Mouse (Mus musculus) kidney, postnatal 25 days (tissue): Measurements from ENCODE around the gene Cox15.
A peak's percentile ranks its signal among the peaks of the same experiment; 100 is the strongest.

ENCODE experiments used
- DNase-seq, 2 experiments: peaks; one replicate each; pipeline ENCODE4 v3.0.0; 2021; ENCODE audit warnings: mixed read lengths in 2 of 2

The Cox15 gene

DNA sequence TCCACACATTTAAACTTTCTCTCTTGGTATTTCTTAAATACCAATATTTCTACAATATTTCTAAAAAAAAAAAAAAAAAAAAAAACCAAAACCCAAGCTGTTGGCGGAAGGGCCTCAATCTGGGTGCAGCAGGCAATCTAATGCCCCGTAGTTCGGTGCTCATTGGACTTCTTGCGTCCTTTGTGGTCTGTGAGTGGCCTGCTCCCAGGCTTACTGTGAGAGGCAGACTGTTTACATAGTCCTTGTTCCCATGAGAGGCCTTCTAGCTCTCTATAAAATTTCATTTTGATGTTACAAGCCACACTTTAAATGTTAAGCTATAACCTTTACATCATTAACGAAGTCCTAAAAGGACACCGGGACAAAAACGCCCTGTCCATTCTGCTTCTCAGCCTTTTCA, 44.6 kb downstream of the Cox15 start:
- DNase-seq: no peak

DNA sequence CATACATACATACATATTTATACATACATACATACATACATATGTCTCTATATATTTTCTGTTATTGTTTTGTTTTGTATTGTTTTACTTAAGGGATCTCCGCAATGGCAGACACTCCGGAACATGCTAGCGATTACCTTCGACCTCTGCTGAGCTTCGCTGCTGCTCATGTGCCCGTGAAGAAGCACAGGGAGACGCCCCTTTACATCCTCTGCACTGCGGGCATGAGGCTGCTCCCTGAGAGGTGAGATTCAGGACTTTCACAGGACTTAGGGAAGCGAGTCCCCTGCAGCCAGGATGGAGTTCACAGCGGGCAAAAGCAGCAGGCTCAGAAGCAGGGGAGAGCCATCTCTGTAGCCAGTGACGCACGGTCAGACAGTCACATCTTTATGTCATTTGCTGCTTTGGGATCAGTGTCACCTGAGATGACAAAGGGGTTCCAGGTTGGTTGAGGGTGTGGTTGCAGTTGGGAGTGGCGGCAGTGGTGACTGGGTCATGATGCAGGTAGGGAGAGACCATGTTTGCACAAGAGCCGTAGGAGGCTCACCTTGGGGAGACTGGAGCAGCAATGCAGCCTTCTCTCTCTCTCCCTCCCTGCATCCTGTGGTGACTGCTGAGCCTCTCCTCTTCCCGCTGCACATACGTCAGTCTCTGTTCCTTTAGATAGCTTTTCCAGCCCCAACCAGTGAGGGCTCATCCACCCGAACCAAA, 47.9 kb downstream of the Cox15 start:
- peak in 1 of 2 experiments; percentile 62 for DNase-seq

DNA sequence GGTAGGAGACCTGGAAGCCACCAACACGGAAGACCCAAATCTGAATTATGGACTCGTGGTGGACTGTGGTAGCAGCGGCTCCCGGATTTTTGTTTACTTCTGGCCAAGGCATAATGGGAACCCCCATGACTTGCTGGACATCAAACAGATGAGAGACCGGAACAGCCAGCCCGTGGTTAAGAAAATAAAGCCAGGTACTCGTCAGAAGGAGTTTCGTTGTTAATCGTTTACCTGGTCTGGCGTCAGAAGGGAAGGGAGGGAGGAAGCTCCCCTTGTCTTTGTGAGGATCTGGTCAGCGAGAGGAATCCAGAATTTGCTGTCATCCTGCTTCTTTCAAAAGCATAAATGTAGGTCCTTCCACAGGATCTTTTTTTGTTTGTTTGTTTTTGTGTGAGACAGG, 48.6 kb downstream of the Cox15 start:
- DNase-seq: peak; percentile 56 to 64

DNA sequence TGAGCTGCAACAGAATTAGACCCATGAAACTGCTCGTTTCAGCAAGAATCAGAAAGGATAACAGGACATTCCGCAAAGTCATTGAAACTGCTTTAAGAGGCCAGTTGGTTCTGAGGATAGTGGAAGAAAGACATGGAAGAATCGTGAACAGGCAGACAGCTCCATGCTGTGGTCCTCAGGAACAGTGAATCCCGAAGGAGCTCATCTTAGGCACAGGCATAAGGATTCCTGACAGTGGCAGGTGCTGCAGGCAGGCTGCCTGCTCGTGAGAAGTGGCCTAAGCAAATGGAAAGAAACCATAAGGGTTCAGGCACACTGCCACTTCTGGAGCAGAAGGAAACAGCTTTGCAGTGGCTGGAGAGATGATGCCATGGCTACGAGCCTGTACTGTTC, 53.0 kb downstream of the Cox15 start:
- DNase-seq: no peak

DNA sequence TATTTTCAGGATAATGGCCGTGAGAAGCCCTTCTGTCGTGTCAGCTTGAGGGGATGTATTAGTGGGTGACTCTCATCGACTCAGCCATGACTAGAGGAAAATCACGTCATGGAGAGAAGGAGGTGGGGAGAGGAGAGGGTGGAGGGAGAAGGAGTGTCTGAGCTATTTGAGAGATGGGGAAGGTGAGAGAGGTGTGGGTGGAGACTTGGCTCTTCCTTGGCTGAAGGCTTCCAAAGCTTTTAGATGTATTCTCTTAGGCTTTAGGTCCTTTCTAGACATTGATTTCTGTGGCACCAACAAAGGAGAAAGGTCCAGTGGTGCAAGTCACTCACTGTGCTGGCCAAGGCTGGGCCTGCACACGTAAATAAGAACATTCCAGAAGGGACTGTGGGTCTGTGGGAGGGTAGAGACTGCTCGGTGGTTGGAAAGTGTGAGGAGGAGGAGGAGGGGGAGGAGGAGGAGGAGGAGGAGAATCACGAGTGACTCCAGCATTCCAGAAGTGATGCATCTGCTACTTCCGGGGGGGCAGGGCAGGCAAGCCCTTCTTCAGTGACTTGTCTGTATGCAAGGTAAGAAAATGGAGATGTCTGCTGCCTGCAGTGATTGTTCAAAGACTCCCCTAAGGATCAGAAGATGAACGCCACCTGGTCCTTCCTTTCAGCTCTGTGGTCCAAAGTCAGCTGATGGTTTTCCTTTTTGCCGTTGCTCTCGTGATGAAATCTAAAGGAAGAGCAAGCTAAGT, 53.6 kb downstream of the Cox15 start:
- no peak for DNase-seq

DNA sequence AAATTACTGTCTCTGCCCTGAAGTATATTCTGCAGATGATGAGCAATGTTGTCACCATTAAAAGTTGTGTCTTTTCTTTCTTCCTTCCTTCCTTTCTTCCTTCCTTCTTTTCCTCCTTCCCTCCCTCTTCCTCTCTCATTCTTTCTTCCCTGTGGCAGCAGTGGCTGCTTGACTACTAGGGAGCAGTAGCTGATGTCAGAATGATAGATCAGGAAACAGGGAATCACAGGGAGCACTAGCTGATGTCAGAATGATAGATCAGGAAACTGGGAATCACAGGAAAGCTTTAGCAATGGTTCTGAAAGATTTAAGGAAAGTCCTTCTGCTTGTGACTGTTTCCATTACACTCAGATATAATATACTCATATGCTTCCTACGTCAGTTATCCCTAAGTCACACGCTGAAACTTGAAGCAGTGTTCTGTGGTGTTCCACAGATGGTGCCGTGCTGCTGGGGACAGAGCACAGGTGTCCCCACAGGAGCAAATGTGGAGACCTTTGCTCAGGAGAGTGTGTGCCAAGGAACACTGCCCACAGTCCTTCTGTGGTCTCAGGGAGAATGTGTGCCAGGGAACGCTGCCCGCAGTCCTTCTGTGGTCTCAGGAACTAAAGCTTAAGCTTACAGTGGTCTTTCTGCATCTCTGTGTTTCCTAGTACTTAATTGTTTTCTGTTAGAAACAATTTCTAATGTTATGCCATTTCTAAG, 55.0 kb downstream of the Cox15 start:
- DNase-seq: peak in 1 of 2 experiments; percentile 46

DNA sequence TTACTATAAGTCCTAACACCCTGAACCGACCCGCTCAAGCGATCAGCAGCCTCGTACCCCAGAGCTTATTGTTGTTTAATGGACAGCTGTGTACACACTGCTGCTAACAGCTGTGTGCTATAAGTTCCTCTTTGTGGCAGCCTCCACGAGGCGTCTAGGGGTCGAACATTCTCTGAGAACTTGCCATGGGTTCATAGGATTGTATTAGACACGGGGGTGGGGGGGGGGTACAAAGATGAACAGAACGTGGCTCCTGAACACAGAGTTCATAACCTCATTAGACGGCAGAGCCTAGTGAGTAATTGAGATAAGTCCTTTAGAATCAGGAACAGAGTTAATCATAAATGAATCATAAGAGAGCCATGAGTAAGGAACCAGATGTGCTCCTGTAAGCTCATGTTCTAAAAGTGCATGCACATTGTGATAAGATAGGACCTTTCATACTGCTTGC, 57.3 kb downstream of the Cox15 start:
- no peak for DNase-seq

DNA sequence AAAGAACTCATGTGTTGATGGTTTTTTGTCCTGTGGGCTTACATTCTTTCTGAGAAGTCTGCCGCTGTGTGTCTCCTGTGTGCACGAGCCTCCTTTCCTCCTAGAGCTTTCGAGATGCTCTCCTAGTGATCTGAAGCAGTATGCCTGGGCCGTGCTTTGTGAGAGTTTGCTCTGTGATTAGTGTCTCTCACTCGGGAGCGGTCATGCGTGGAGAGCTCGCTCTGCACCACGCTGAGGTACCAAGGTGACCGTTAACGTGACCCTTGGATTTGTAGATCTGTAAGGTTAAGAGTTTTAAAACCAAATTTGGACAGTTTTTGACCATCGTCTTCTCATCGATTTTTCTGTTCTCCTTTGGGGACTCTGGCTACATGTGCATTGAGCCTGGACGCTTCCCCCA, 60.0 kb downstream of the Cox15 start:
- DNase-seq: peak; percentile 47 to 62

DNA sequence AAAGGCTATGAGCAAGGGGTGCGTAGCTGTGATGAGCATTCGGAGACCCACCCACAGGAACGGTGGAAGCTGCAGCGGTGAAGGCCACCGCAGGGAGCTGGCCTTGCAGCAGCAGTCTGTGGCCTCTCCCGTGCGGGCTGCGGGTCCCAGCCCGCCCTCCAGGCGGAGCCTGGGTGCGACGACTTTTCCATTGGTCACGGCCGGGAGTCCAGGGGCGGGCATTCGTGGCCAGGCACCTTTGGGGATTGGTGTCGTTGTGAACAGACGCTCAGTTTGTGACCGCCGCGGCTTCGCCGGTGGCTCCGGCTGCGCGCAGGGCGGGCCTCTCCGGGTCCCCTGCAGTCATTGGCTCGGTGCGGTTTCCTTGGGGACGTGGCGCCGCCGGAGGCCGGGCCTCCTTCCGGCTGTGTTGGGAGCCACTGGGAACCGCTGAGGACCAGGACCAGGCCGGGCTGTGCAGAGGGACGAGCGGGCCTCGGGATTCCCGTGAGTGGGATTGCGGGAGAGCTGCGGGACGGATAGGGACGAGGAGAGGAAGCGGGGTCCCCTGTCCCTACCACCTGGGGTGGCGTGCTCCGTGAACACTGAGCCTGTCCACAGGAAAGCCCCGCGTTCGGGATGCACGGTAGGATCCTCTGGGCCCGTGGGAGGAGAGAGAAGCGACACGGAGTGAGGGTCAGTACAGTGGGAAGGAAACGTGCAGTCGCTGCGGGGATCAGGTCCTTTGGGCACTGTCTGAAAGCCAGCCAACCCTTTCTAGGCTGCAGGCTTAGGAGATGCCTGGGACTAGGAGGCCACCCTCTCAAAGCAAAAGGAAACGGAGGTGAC, 63.2 kb downstream of the Cox15 start, which contains the start of gene Entpd7:
Entpd7 (plus strand) TSS at position 254 of the 828 bp plus-strand sequence.
- DNase-seq: peak; percentile 96 to 99
